Mouse (Mus musculus) lung, postnatal 0 days (tissue): Measurements from ENCODE around the gene Guca1a.
"Not testable (repeated sequence)": the region's sequence is repeated elsewhere in the genome, so short reads cannot be mapped to it uniquely, and the experiment has no call there.

Source experiments
- CTCF ChIP-seq: IDR thresholded peaks from 2 replicates; pipeline ENCODE4 v1.5.1; 2016; ENCODE audit warnings: antibody characterized with exemption, mild to moderate bottlenecking
- EP300 ChIP-seq: IDR thresholded peaks from 2 replicates; pipeline ENCODE4 v1.6.1; 2016; ENCODE audit warnings: antibody characterized with exemption, mild to moderate bottlenecking, control low read depth

DNA sequence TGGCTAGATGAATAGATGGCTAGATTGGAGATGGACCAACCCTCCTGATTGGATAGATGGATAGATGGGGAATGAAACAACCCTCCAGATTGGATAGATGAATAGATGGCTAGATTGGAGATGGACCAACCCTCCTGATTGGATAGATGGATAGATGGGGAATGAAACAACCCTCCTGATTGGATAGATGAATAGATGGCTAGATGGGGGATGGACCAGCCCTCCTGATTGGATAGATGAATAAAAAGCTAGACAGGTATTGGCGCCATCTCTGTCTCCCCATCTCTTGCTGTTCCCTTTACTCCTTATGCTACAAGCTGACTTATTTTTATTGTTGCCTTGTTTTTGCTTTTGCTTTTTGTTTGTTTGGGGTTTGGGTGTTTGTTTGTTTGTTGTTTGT, 22.2 kb upstream of the Guca1a start:
- not testable (repeated sequence) for TF ChIP-seq EP300, CTCF
